Mouse (Mus musculus) lung, postnatal 0 days (tissue): ENCODE results near the gene Ptprg.
A peak's percentile ranks its signal among the peaks of the same experiment; 100 is the strongest.

ENCODE experiments used
- CTCF ChIP-seq: IDR thresholded peaks from 2 replicates; pipeline ENCODE4 v1.5.1; 2016; ENCODE audit warnings: antibody characterized with exemption, mild to moderate bottlenecking
- EP300 ChIP-seq: IDR thresholded peaks from 2 replicates; pipeline ENCODE4 v1.6.1; 2016; ENCODE audit warnings: antibody characterized with exemption, mild to moderate bottlenecking, control low read depth

DNA sequence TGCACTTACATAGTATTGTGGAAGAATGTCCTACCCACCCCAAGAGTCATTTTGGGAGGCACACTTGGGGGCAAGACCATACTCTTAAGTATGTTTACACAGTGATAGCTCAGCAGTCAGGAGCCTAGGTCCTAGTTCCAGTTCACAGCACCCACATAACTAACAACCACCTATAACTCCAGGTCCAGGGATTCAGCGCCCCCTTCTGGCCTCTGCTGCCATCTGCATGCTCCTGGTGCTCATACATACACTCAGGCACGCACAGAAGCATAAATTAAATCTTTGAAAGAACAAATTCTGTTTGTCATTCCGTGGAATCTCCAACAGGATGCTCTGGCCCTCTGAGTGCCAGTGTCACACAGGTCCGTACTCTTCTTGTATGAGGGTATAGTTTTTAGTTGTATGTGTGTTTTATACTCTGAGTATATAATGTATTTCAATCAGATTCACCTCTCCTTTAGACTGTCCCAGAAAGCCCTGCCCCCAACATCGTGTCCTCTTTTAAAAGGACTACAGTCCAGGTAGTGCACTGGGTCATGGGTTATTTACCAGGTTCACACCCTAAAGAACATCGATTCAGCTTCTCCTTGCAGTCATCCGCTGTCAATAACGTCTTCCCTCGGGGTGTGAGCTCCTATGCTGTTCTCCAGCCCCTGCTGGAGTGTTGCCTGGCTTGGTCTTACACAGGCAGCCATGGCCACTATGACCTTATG, 157.2 kb downstream of the Ptprg start:
- TF ChIP-seq CTCF (peak; percentile 26), EP300 (no peak)
